Mouse (Mus musculus) bone marrow macrophage, adult 2 months (primary cell): ENCODE measurements around the gene Fbxl5.

Experiments used
- CTCF ChIP-seq: IDR thresholded peaks from 2 replicates; pipeline ENCODE4 v1.5.1; 2012; ENCODE audit warnings: low read depth, mild to moderate bottlenecking, low read length, moderate library complexity
- POLR2A ChIP-seq: IDR thresholded peaks from 2 replicates; pipeline ENCODE4 v1.6.1; 2012; ENCODE audit warnings: mild to moderate bottlenecking, low read depth, low read length, borderline replicate concordance

DNA sequence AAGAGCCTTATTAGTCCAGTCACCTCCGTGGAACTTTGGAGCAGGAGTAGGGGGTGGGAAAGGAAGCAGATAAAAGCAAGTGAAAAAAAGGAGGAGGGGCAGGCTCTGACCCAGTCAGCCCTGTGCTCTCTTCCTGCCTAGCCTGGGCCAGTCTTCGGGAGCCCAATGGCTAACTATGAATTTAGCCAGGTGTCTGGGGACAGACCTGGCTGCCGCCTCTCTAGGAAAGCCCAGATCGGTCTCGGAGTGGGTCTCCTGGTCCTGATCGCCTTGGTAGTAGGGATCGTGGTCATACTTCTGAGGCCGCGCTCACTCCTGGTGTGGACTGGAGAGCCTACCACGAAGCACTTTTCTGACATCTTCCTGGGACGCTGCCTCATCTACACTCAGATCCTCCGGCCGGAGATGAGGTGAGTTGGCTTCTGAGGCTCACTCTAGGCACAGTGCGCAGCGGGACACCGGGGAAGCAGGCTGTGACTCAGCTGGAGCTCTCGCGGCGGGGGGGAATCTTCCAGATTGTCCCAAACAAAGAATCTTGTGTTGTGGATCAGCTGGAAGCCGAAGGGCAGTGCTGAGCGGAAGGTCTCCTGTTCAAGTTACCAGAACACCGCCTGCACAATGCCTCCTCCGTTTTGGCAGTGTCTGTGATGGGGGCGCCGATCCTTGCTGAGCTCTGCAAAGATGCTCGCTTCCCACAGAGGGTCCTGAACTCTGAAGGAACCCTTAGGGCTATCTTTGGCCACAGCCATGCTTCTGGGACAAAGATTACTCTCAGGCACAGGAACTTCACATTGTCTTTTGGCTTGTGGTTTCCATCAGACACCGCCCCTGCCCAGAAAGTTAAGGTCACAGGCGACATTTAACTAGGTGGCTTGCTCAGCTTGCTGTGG is 47.5 kb upstream of the Fbxl5 start:
- TF ChIP-seq CTCF (no peak), POLR2A (no peak)
